Mouse (Mus musculus) right cerebral cortex, postnatal 36 days (tissue): ENCODE measurements around the gene Usp22.
"Not testable (repeated sequence)": the region's sequence is repeated elsewhere in the genome, so short reads cannot be mapped to it uniquely, and the experiment has no call there.

Source experiments
- DNase-seq, 2 experiments: peaks; one replicate each; pipeline ENCODE4 v3.0.0; 2022; ENCODE audit warnings: low spot score in 2 of 2, mixed read lengths in 1 of 2

Usp22 gene

GRCm38 (mm10) chr11:61174821-61175658 lies at the start of gene Usp22:
Gene Usp22, minus strand, starts transcription at chr11:61175055.
- peak; percentile 100 for DNase-seq

- no peak for DNase-seq
These were observed 49.4 kb upstream of the Usp22 start for GRCm38 (mm10) chr11:61224234-61224744.

DNA sequence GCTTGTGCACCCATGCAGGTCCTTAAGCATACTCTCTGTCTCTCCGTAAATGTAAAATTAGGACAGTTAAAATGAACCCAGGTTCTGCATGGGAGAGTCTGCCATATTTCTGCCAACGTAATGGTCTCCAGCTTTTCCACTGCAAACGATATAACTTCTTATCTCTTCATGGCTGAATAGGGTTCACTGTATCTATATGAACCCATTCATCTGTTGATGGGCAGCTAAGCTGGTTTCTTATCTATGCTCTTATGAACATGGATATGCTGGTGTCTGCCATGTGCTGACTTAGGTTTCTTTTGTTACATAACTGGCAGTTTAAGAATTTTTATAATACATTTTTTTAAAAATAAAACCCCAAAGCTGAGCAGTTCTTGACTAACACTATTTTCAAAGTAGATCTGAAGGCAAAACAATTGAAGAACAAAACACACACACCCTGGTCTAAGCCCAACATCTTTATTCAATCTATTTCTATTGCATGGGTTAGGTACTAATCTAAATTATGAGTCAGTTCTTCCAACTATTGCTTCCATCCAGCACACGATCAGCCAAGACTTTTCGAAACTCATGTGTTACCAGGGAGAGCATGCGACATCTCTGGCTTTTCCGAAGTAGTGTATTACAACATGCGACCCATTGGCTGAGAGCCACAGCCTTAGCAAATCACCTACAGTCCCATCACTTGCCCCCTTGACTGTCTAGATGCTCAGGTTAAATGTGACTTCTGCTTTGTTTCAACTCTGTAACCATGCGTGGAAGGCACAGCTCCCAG lies 48.3 kb upstream of the Usp22 start:
- no peak for DNase-seq

GRCm38 (mm10) chr11:61222007-61222406 lies 47.2 kb upstream of the Usp22 start:
- no peak for DNase-seq

DNA sequence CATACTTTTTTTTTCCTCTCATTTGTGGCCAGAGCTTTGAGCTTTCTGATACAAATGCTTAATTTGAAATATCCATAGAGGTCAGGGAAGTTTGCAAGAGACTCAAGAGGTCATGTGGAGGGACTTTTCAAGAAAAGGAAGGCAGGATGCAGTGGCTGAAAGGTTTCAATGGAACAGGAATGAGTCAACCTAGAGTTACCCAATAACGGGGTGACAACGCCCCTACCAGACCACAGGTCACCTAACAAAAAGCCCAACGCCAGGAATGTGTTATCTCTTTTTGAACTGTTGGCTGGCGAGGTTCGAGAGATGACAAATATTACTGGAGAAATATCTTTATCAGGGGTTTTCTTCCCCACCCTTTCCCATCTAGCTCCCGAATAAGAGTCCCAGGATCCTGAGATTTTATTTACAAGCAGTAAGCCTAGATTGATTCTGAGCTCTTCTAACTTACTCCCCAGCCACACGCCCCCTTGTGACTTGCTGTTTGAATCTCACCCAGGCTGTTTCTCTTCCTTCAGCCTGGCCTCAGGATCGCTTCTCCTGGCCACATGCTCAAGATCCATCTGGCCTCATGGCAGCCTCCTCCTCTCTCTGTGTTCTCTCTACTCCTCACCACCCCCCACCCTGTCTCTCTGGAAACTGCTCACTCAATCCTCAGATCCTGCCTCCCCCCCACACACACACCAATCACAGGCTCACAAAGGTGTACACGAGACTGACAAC lies 45.5 kb upstream of the Usp22 start:
- no peak for DNase-seq

GRCm38 (mm10) chr11:61215936-61216335 lies 41.1 kb upstream of the Usp22 start:
- no peak for DNase-seq

DNA sequence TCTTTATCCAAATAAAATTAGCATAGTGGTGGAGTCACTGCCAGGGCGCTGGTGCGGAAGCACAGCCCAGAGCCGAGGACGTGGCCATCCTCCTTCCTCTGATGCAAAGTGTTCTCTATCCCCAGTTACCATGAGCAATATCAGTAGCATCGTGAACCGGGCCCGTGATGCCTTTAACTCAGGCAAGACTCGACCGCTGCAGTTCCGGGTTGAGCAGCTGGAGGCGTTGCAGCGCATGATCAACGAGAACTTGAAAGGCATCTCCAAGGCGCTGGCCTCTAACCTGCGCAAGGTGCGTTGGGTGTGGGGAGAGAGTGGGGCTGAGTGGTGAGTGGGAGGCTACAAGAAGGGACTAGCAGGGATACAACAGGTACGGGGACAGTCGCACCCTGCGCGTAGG lies 37.2 kb upstream of the Usp22 start:
- no peak for DNase-seq

- no peak for DNase-seq
These were observed 33.5 kb upstream of the Usp22 start for GRCm38 (mm10) chr11:61208316-61208715.

GRCm38 (mm10) chr11:61207487-61208246 lies 32.8 kb upstream of the Usp22 start, which contains the start of gene Aldh3a1:
Gene Aldh3a1, plus strand, starts transcription at chr11:61207537.
- no peak for DNase-seq

GRCm38 (mm10) chr11:61206136-61206535 lies 31.3 kb upstream of the Usp22 start:
- DNase-seq, result no peak

GRCm38 (mm10) chr11:61205167-61205950 lies 30.5 kb upstream of the Usp22 start:
- DNase-seq, result no peak

GRCm38 (mm10) chr11:61202810-61203209 lies 28.0 kb upstream of the Usp22 start:
- DNase-seq, result no peak

DNA sequence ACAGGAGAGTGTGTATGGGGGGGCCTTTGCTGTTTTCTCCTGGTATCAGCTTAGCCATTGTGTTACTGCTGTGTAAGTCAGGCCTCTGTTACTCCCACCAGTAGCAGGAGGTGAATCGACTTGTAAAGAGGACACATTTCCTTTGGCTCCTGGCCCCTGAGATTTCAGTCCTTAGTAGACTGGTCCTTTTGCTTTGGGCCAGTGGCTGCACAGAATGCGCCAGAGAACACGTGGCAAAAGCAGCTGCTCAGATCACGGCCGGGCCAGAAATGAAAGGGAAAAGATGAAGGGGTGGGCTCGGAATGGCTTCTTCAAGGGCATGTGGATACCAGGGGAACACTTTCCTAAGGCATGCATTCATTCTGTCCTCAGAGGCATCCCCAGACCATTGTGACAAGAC lies 27.3 kb upstream of the Usp22 start:
- DNase-seq, result no peak

GRCm38 (mm10) chr11:61199620-61200362 lies 24.9 kb upstream of the Usp22 start:
- DNase-seq, result no peak

DNA sequence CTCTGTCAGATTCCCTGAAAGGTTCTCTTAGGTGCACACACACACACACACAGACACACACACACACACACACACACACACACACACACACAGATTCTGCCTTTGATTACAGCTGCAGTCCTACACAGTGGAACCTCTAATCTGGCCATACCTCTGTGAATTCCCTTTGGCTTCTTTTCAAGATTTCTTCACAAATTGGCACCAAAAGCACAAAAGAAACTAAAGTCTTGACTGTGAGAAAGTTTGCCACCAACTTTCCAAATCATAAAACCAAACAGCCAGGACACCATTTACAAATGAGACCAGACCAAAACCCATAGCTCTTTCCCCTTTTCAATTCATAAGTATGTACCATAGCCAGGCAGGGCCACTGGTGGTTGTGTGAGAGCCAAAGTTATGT lies 23.1 kb upstream of the Usp22 start:
- no peak for DNase-seq

DNA sequence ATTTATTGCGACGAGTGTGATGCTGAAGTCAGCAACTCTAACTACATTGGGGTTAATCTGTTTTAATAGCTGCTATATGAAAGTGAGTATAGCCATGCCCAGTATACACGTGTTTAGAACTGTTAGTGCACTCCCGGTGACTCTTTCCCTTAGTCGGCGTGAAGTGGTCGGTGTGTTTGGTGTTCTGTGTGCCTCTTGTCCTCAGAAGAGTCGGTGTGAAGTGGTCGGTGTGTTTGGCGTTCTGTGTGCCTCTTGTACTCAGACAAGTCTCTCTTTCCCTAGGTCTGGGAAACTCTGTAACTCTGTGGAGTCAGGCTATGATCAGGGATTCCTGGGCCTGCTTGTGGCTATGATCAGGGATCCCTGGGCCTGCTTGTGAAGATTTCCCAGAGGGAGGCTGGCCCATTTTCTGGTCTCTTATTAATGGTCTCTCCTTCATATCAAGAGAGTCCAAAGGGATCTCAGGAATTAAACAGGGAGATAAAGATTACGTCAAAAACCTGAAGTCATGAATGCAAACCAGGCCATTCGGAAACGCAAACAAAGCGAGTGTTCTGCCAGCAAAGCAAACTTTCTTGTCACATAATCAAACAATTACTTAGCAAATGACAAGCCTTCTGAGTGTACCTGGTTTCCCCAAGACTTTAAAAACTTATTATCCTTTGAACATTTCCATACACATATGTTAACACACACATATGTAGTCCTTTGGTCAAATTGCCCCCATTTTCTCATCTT lies 21.9 kb upstream of the Usp22 start:
- no peak for DNase-seq

GRCm38 (mm10) chr11:61193392-61193791 lies 18.5 kb upstream of the Usp22 start:
- peak; percentile 56 to 62 for DNase-seq

- no peak for DNase-seq
These were observed 17.9 kb upstream of the Usp22 start for GRCm38 (mm10) chr11:61192779-61193178.

GRCm38 (mm10) chr11:61192123-61192522 lies 17.3 kb upstream of the Usp22 start:
- not testable (repeated sequence) for DNase-seq
